17 mouse cellular contexts compared by ENCODE assay signal in genomic region chr2:168571241-168571640, GRCm38 (mm10).
"Had no signal": no experiment of that assay in that cellular context is flagged by ENCODE, and none has a peak within 500 bp of the region (broad histone marks: within the 10 kb centered on the region; RNA-seq: fewer than 3 reads in every experiment).

No protein-coding gene starts in this region.

- H3K4me3 ChIP-seq: lung, embryonic 15.5 days; megakaryocyte, embryonic 14.5 days; midbrain, embryonic 13.5 days; midbrain, embryonic 15.5 days; neural tube, embryonic 12.5 days had no signal

- H3K4me1 ChIP-seq: midbrain, embryonic 13.5 days; neural tube, embryonic 12.5 days had no signal

- H3K27me3 ChIP-seq: lung, embryonic 15.5 days; midbrain, embryonic 13.5 days; midbrain, embryonic 15.5 days; neural tube, embryonic 12.5 days had no signal

- DNase-seq: lung, adult 18-20 months; lung, postnatal 14 days; lung, postnatal 36 days; retina, postnatal 1 day; right cerebral cortex, adult 18-20 months; right cerebral cortex, postnatal 25 days; right cerebral cortex, postnatal 4 days; spleen, adult 18-20 months; thymus, adult 18-20 months; thymus, postnatal 14 days; thymus, postnatal 36 days had no signal

- H3K9ac ChIP-seq: lung, embryonic 15.5 days; midbrain, embryonic 13.5 days; midbrain, embryonic 15.5 days; neural tube, embryonic 12.5 days had no signal

- H3K27ac ChIP-seq: lung, embryonic 15.5 days; macrophage; midbrain, embryonic 13.5 days; midbrain, embryonic 15.5 days; neural tube, embryonic 12.5 days had no signal

- H3K36me3 ChIP-seq: lung, embryonic 15.5 days; midbrain, embryonic 13.5 days; midbrain, embryonic 15.5 days; neural tube, embryonic 12.5 days had no signal

- H3K9me3 ChIP-seq: lung, embryonic 15.5 days; midbrain, embryonic 13.5 days; midbrain, embryonic 15.5 days; neural tube, embryonic 12.5 days had no signal
